Mouse (Mus musculus) ES-E14 (cell line): ENCODE measurements around the gene Mctp1. TPM values are rescaled to one million over a fixed set of nuclear protein-coding genes. Genes with fewer than 3 reads are reported as not detected.
A peak's percentile ranks its signal among the peaks of the same experiment; 100 is the strongest.

Source experiments
- DNase-seq: peaks from one replicate; pipeline ENCODE4 v3.0.0-alpha.2; 2013; ENCODE audit warnings: low read depth, low spot score
- H3K27ac ChIP-seq: 2 replicates; pipeline ENCODE4 v1.5.1; 2012; ENCODE audit warnings: low read depth, mild to moderate bottlenecking, low read length, moderate library complexity, mixed read lengths; ENCODE audit not compliant: poor library complexity, insufficient read depth, severe bottlenecking
- H3K36me3 ChIP-seq: 2 replicates; pipeline ENCODE4 v1.6.1; 2012; ENCODE audit warnings: mild to moderate bottlenecking, low read length, moderate library complexity, mixed read lengths; ENCODE audit not compliant: control insufficient read depth, poor library complexity, insufficient read depth, severe bottlenecking
- H3K4me1 ChIP-seq, 2 experiments: fragments of 150-350 bp in 1 of 2; sonication (generic) in 1 of 2; 2 replicates each; pipeline ENCODE4 v1.6.1; 2012; ENCODE audit warnings: low read length in 2 of 2, mild to moderate bottlenecking in 1 of 2, mixed read lengths in 1 of 2; ENCODE audit not compliant: control insufficient read depth in 2 of 2, insufficient read depth in 2 of 2, poor library complexity in 1 of 2
- H3K4me3 ChIP-seq, 2 experiments: fragments of 150-350 bp in 1 of 2; sonication (generic) in 1 of 2; 2 replicates each; pipeline ENCODE4 v1.5.1; 2012; ENCODE audit warnings: low read length in 2 of 2, low read depth in 1 of 2, mild to moderate bottlenecking in 1 of 2, mixed read lengths in 1 of 2; ENCODE audit not compliant: insufficient read depth in 1 of 2, poor library complexity in 1 of 2, severe bottlenecking in 1 of 2
- H3K9ac ChIP-seq: 2 replicates; pipeline ENCODE4 v1.6.1; 2012; ENCODE audit warnings: low read depth, mild to moderate bottlenecking, low read length, mixed read lengths; ENCODE audit not compliant: poor library complexity, insufficient read depth, severe bottlenecking
- H3K9me3 ChIP-seq: fragments of 150-350 bp; sonication (generic); 2 replicates; pipeline ENCODE4 v1.6.1; 2012; ENCODE audit warnings: low read depth, mild to moderate bottlenecking, low read length; ENCODE audit not compliant: control insufficient read depth, insufficient read depth
- CHD2 ChIP-seq: IDR thresholded peaks from 2 replicates; pipeline ENCODE4 v1.6.1; 2014; ENCODE audit warnings: mild to moderate bottlenecking, low read depth, low read length, inconsistent platforms
- HCFC1 ChIP-seq: IDR thresholded peaks from 2 replicates; pipeline ENCODE4 v1.6.1; 2012; ENCODE audit warnings: low read length, inconsistent platforms, borderline replicate concordance; ENCODE audit not compliant: insufficient read depth
- MAFK ChIP-seq: IDR thresholded peaks from 2 replicates; pipeline ENCODE4 v1.6.1; 2014; ENCODE audit warnings: mild to moderate bottlenecking, low read depth, low read length, inconsistent platforms; ENCODE audit not compliant: insufficient read depth
- ZC3H11A ChIP-seq: IDR thresholded peaks from 2 replicates; pipeline ENCODE4 v1.6.1; 2012; ENCODE audit warnings: low read depth, mild to moderate bottlenecking, inconsistent platforms, low read length, borderline replicate concordance
- ZNF384 ChIP-seq: IDR thresholded peaks from 2 replicates; pipeline ENCODE4 v1.6.1; 2012; ENCODE audit warnings: low read depth, low read length, inconsistent platforms
- in situ Hi-C, 2 experiments: fragments of 600-800 bp; cut with MboI; formaldehyde crosslinking; loops; one replicate each; pipeline ENCODE4 v1.15.1; 2025; ENCODE audit warnings: low sequenced_read_pairs in 2 of 2, inconsistent platforms in 1 of 2; ENCODE audit not compliant: unreplicated experiment in 2 of 2
- total RNA-seq: library from RNA; depleted of rRNA; stranded (reverse); fragments of 300-350 nt; gene quantifications from 2 replicates; pipeline ENCODE4 v1.2.3, GENCODE M21; 2012

Gene Mctp1
- total RNA-seq, 1 experiment, result 0.80 TPM

DNA sequence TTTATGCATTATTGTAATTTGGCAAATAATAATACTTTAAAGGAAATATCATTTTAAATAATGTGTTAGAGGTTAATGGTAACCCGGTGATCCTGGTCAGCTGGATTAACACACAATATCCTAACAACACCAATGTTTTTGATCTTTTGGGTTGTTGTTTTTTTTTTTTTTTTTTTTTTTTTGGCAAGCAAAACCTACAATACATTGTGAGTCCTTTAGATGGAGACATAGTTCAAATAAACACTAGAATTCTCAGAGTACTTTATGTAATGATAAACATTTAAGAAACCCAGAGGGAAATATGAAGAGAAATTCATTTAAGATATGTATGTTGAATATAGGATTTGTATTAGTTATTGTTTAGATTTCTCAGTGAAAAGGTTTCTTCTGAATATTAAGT is 534.0 kb downstream of the Mctp1 start:
- Histone ChIP-seq H3K9ac (no peak overlapping the region), H3K9me3 (no peaks in the 10 kb centered on the region; the same call in 1 of the 2 replicates), H3K36me3 (no peaks in the 10 kb centered on the region), H3K27ac (no peak overlapping the region), H3K4me1 (no peaks in the 10 kb centered on the region), H3K4me3 (no peak overlapping the region)
- TF ChIP-seq CHD2, result no peak
- no peak for TF ChIP-seq ZC3H11A
- TF ChIP-seq MAFK, result no peak
- no peak for TF ChIP-seq HCFC1
- peak; percentile 70; the same call in 1 of the 2 replicates for TF ChIP-seq ZNF384
- DNase-seq, result no peak
- in situ Hi-C loops, result no loop called here

DNA sequence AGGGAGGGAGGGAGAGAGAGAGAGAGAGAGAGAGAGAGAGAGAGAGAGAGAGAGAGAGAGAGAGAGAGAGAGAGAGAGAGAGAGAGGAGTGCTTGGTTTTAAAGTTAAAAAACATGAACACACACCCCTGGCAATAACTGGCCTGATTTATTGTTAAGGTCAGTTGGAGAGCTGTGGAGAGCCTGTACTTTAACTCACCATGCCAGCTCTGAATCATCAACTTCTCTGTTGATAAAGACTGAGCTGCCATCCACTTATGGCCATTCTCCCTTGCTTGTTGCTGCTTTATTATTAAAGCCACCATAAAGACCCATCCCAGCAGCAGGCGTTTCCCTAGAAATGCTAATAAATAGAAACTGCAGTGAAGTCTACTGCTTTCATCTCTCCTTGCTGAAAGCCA is 542.5 kb downstream of the Mctp1 start:
- in situ Hi-C loops, result no loop called here
- H3K9me3 ChIP-seq, result no peaks in the 10 kb centered on the region
- TF ChIP-seq ZNF384 (no peak), ZC3H11A (no peak), HCFC1 (no peak), CHD2 (no peak), MAFK (no peak)
- no peak overlapping the region for H3K27ac ChIP-seq
- no peak overlapping the region for H3K4me3 ChIP-seq
- H3K4me1 ChIP-seq, result no peaks in the 10 kb centered on the region
- H3K36me3 ChIP-seq, result no peaks in the 10 kb centered on the region
- no peak overlapping the region for H3K9ac ChIP-seq
- DNase-seq, result no peak

DNA sequence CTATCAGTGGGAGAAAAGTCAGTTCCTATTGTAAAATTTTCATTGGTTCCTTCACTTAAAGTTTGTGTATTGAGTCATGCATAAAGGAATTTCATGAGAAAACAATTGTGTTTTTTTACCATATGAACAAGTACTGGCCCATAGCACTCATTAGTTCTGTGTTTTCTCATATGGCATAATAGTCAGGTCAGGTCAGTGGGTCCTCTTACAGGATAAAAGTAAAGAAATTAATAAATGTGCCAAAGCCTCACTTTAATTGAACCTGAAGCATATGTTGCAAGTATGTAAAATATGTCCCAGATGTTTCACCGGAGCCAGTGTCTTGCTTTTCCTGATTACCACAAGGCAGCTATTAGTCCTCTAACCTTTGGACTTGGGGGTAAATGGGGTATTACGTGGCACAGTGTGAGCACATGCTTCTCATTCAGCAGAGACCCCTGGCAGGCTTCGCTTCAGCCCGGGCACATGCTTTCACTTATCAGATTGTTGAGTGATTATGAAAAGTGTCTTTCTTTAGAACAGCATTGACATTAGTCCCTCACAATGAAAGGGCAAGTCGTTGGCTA is 543.6 kb downstream of the Mctp1 start:
- H3K27ac ChIP-seq, result no peak overlapping the region
- no peak for DNase-seq
- no peak for TF ChIP-seq MAFK
- no peak for TF ChIP-seq CHD2
- no peak for TF ChIP-seq ZNF384
- TF ChIP-seq ZC3H11A, result no peak
- no peak for TF ChIP-seq HCFC1

DNA sequence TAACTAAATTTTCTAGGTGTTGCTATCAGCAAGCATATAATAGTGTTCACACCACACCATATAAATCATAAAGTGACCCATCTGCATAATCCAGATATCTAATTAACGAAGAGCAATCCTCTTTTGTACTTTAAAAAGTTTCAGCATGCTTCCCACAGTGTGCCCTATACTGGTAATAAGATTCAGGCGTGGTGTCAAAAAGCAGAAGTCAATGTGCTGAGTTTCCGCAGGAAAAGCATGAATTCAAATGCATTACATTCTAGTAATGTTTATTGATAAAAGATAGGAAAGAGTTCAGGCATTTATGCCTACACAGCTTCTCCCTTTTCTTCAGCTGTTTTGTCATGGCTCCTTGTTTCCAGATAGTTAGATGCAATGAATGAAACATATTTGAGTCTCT is 544.8 kb downstream of the Mctp1 start:
- DNase-seq, result no peak
- H3K4me3 ChIP-seq, result no peak overlapping the region
- TF ChIP-seq ZC3H11A (no peak), HCFC1 (no peak), MAFK (no peak), CHD2 (no peak), ZNF384 (no peak)
- no peaks in the 10 kb centered on the region for H3K9me3 ChIP-seq
- H3K9ac ChIP-seq, result no peak overlapping the region
- no peaks in the 10 kb centered on the region for H3K4me1 ChIP-seq
- H3K36me3 ChIP-seq, result no peaks in the 10 kb centered on the region
- no peak overlapping the region for H3K27ac ChIP-seq
- in situ Hi-C loops, result no loop called here

More for the DNA sequence above, 543.6 kb downstream of the Mctp1 start:
- in situ Hi-C loops, result no loop called here
- Histone ChIP-seq H3K4me3 (no peak overlapping the region), H3K4me1 (no peaks in the 10 kb centered on the region), H3K36me3 (no peaks in the 10 kb centered on the region), H3K9ac (no peak overlapping the region), H3K9me3 (no peaks in the 10 kb centered on the region)
